Mouse (Mus musculus) cerebellum, adult 8-10 months (tissue): ENCODE measurements around the gene Laptm5.

ENCODE experiments used
- DNase-seq: peaks from one replicate; pipeline ENCODE4 v3.0.0; 2022

The Laptm5 gene

DNA sequence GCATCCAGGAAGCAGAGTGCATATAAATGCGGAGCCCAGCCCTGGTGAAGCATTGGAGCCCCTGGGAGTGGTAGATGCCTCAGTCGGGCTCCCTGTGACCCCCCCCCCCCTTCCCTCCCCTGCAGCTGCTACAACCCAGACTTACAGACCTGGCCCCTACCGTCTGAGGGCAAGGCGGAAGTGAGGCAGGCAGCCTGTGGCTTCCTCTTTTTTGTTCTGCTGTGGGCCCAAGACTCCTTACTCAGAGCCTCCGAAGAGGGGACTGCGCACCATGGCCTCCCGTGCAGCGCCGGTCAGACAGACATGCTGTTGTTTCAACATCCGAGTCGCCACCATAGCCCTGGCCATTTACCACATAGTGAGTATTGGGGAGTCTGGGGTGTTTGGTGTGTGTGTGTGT, at the start of gene Laptm5:
Laptm5 (plus strand) TSS at position 49 of the 400 bp plus-strand sequence.
- DNase-seq: no peak

DNA sequence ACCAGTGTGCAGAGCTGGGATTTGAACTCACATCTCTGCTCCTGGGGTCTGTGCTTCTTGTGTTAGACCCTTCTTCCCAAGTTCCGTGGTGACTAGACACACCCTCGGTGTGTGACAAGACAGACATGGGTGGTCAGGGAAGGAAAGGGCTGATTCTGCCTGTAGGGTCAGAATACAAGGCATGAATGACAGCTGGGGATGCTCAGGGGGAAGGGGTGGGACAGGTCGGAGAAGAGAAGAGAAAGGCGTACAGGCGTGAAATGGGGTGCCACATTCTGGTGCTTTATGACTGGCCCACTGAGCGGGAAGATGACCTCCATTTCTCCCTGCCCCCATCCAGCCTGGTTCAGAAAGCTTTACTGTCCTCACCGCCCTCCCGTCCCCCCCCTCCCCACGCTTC, 47.5 kb upstream of the Laptm5 start:
- DNase-seq: no peak

DNA sequence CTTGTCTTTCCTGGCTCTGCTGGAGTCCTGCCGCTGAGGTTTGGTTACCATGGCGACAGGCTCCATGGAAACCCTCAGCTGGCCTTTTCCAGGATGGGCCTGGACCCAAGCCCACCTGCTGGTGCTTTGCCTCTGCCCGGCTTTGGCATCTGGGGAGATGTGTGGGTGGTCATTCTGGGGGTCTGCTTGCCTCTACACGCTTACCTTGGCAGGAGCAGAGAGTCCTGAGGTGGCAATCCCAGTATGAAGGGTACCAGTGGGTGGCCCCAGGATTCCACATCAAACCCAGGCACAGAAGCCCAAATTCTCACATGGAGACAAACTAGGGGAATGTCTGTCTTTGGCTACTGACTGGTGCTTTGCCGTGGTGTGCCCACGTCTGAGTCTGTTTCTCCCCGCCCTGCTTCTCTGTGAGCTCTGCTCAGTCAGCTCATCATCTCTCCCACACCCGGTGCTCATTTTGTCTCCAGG, 47.0 kb upstream of the Laptm5 start:
- DNase-seq: no peak

GRCm38 (mm10) chr4:130867940-130868339, 45.0 kb upstream of the Laptm5 start:
- no peak for DNase-seq

- no peak for DNase-seq
These were observed 44.1 kb upstream of the Laptm5 start for GRCm38 (mm10) chr4:130868803-130869202.

DNA sequence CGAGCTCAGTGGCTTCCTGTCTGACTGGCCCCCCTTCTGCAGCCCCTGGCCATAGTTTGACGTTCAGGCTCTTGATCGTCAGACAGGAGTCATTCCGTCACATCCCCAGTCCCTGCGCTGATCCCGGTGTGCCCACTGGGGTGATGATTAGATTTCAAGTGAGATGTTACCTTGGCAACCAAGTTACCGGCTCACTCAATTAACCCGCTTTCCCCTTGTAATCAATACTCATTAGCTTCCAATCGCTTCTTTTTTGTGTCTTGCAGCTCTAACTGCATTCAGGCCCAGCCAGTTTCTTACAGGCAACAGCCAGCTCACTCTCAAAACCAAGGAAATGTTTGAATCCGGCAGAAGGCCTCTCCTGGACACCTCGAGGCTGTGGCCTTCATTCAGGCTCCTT, 40.5 kb upstream of the Laptm5 start:
- no peak for DNase-seq

DNA sequence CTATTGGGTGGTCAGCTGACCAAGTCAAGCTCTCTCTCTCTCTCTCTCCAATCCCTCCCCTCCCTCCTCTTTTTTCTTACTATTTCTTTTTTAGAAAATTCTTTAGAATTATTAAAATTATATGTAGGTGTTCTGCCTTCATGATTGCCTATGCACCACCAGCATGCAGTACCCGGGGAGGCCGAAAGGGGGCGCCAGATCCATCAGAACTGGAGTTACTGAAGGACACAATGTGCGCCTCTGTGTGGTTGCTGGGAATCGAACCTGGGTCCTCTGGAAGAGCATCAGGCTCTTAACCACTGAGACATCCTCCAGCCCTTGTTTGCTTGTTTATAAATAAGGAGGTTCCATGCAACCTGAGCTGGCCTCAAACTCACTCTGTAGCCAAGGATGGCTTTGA, 39.5 kb upstream of the Laptm5 start:
- DNase-seq: no peak

DNA sequence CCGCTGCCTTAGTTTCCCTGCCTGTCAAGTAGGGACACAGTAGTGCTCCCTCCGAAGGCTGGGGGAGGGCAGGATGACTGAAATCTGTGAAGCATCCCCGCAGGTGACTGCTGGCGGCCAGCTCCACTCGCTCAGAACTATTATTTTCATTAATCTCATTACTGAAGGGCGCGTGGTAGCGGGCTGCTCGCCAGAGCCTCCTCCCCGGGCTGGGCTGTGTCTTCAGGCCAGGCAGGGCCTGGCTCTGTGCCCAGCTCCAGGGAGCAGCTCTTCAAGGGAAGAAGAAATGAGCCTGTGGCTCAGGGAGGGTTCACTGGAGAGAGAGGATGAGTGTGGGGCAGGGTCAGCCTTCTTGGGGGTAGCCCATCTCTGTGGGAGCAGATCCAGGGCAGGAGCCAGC, 38.3 kb upstream of the Laptm5 start:
- DNase-seq: peak; percentile 74

DNA sequence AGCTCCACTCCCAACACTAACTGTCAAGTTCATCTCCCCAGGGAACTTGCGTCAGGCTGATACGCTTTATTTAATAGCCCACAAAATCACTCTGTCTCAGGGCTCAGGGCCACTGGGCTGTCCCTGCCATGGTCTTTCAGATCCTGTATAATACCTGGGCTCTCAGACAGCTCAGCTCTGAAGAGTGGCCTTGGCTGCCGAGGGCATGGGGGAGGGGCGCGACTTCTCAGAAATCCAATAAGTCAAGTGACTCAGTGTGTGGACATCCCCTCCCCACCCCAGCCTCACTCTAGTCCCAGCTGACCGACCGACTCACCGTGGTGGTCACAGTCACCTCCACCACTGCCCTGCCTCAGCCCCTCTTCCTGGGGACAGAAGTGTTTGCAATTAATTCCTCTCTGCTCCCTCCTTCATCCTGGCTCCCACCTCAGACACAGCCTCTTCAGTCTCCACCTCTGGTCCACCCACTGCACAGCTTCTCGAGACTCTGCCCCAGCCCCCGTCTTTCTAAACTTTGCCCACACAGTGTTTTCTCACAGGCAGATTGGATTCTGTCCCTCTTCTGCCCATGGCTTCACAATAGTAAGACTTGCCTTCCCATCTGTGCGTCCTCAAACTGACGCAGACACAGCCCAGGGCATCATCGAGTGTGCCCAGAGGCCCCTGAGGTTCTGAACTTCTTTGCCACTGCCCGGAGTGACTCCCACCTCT, 36.8 kb upstream of the Laptm5 start:
- DNase-seq: no peak

DNA sequence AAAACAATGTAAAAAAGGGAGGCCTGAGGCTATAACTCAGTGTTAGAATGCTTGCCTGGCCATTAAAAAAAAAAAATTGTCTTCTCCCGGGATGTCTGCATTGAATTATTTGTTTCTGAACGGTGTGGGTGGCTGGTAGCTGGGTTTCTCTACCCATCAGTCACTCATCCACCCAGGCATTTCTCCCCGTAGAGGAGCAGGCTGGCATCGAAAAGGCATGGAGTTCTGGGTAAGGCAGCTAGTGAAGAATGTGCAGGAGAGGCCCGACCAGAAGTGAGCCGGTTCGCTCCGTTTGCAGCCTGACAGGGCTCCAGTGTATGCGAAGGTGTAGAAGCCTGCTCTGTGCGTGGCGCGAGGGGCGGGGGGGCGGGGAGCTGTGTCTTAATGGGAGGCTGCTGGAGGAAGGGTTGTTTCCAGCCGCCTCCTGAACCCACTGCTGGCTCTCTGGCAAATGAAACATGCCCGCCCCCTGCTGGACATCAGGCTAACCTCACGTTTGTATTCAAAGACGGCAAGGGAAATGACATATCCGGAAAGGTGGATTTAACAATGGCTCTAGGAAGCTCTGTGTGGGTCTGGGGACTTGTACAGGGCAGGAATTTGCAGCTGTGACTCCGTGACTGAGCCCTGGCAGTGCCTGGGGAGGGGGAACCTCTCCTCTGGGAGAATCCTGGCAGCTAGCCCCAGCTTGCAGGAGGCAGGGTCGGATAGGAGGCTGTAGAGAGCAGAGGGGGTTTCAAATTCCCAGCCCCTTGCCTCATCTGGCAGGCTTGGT, 34.5 kb upstream of the Laptm5 start:
- DNase-seq: peak; percentile 93

- no peak for DNase-seq
These were observed 33.9 kb upstream of the Laptm5 start for GRCm38 (mm10) chr4:130879048-130879384.

- no peak for DNase-seq
These were observed 31.6 kb upstream of the Laptm5 start for GRCm38 (mm10) chr4:130881336-130881735.

- no peak for DNase-seq
These were observed 30.2 kb upstream of the Laptm5 start for GRCm38 (mm10) chr4:130882762-130883161.

- DNase-seq: no peak
These were observed 28.9 kb upstream of the Laptm5 start for GRCm38 (mm10) chr4:130883820-130884533.

DNA sequence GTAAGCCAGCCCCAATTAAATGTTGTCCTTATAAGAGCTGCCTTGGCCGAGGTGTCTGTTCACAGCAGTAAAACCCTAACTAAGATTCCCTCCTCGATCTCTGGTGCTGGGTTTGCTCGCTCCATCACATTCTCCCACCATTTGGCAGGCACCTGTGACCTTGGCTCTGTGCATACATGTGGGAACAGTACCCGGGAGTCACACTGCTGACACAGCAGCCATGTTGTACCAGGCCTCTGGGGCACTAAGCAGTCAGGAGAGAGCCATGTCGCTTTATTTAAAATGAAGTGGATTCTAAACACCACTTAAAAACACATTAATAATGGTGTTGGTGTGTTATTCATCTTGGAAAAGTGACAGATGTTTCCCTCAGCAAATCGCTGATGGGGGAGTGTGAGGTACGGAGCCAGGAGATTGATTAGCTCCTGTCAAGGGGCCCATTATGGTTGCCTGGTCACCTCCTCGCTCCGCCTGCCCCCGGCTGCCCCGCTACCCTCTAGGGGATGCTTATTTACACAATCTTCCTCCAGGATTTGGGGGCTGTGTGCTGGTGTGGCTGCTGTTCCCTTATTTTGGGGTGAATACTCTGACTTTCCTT, 25.7 kb upstream of the Laptm5 start:
- DNase-seq: no peak

DNA sequence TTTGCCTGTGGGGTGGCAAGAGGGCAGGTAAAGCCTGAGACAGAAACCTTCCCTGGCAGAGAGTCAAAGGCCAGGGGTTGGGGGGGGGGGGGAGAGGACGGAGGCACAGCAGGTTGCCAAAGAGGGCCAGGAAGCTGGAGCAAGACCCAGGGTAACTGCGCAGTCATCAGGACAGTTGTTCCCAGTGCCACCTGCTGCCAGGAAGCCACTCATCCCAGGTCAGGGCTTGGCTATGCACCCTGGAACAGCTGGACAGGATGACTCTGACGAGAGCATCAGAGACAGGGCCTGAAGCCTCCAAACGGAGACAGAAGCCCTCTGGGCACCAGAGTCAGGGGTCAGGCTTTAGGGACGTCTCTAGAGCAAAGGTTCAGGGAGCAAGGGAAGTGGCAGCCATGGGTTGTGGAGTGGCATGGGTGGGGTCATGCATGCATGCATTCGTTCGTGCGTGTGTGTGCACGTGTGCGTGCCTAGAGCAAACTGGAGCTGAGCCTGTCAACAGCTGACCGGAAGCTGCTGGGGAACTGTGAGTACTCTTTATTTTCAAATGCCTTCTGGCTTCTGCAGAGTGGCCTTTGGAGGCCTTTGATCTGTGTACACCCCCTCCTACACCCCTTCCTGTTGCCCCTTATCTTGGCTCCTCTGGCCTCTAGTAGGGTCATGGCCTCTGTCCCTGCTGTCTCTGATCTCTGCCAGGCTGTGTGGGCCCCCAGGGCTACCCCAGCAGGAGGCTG, 23.0 kb upstream of the Laptm5 start:
- DNase-seq: no peak

- DNase-seq: no peak
These were observed 22.4 kb upstream of the Laptm5 start for GRCm38 (mm10) chr4:130890511-130890840.

DNA sequence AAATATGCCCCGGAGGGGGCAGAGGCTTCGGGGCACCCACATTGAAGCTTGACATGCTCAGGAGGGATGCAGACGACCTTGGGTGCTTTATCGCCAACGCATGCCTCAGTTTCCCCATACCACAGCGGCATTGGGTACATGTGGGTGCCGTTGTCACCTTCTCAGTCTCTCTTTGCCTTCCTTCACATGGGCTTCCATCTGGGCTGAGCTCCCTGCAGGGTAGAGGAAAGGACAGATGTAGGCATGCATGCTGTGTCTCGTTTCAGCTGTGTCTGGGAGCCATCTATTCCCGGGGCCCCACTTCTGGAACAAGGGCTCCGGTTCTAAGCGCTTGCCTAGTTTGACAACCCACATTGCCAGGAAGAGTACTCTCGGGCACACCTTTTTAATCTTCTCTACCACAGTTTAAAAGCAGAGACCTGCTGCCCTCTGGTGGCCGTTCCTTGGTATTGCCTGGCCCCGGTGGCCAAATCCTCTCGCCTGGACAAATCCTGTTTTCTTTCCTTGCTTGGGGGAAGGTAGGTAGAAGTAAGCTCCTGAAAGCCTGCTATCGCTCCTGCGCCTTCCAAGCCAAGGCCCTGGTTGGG, 20.8 kb upstream of the Laptm5 start:
- DNase-seq: peak; percentile 88

DNA sequence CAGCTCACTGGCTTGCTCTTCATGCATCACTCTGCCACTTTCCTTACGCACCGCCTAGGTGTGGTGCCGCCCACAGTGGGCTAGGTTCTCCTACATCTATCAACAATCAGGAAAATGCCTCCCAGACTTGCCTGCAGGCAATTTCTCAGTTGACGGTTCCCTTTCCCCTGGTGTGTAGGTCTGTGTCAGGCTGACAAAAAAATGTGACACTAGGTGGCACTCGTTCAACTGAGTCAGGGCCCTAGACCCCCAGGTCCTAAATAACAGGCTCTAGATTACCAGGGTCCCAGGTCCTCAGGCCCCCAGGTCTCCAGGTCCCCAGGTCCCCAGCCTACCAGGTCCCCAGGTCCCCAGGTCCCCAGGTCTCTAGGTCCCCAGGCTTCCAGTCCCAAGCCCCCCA, 19.2 kb upstream of the Laptm5 start:
- no peak for DNase-seq

DNA sequence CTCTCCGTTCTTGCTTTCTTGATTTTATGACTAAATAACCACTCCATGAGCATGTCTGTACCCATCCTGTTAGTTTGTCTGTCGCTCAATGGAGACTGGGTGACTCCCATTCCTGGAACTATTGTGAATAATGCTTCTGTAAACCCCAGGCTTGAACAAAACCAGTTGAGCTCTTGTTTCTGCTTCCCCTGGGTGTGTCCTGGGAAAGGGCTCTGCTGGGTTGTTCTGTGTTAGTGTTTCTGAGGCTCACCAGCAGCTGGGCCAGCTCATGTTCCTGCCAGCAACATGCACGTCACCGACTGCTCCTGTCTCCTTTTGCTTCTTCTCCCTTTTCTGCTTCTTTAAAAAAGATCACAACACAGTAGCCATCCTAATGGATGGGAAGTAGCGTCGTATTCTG, 17.2 kb upstream of the Laptm5 start:
- DNase-seq: no peak

GRCm38 (mm10) chr4:130896372-130896771, 16.6 kb upstream of the Laptm5 start:
- no peak for DNase-seq

DNA sequence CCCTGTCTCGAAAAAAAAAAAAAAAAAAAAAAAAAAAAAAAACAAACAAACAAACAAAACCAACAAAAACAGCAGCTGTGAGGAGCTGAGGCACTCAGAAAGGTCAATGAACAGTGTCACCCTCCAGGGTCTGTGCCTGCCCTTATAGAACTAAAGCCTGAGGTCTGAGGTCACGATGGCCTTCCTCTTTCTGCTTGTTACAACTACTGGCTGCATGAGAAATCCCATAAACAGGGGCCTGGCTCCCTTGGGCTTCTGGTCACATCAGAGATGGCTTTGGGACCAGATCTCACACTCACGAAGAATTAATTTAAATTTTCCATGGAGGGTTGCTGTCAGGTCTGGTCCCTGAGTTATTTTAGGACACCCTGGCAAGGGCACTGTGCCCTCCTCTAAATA, 13.5 kb upstream of the Laptm5 start:
- DNase-seq: no peak
